Mouse (Mus musculus) limb, embryonic 12.5 days (tissue): ENCODE measurements around the gene Dao. TPM values are rescaled to one million over a fixed set of nuclear protein-coding genes. Genes with fewer than 3 reads are reported as not detected.

Experiments used
- ATAC-seq: fragments of 200-750 bp; cut with Nextera tagmentation; 2 replicates; pipeline ENCODE4 v1.8.0; 2017; ENCODE audit warnings: low read depth, moderate TSS enrichment; ENCODE audit not compliant: insufficient number of reproducible peaks, insufficient read depth, low FRiP score, low TSS enrichment
- H3K27ac ChIP-seq: fragments of 300-500 bp; sonication (generic); 2 replicates; pipeline ENCODE4 v1.5.1; 2016; ENCODE audit warnings: mild to moderate bottlenecking, moderate library complexity
- H3K27me3 ChIP-seq: fragments of 300-500 bp; sonication (generic); 2 replicates; pipeline ENCODE4 v1.6.1; 2016; ENCODE audit warnings: mild to moderate bottlenecking, moderate library complexity
- H3K36me3 ChIP-seq: fragments of 300-500 bp; sonication (generic); 2 replicates; pipeline ENCODE4 v1.6.1; 2016; ENCODE audit warnings: mild to moderate bottlenecking, moderate library complexity
- H3K4me1 ChIP-seq: fragments of 300-500 bp; sonication (generic); replicated peaks from 2 replicates; pipeline ENCODE4 v1.6.1; 2016
- H3K4me2 ChIP-seq: fragments of 300-500 bp; sonication (generic); 2 replicates; pipeline ENCODE4 v1.6.1; 2016; ENCODE audit warnings: mild to moderate bottlenecking, moderate library complexity
- H3K4me3 ChIP-seq: fragments of 300-500 bp; sonication (generic); replicated peaks from 2 replicates; pipeline ENCODE4 v1.5.1; 2016; ENCODE audit warnings: mild to moderate bottlenecking
- H3K9ac ChIP-seq: fragments of 300-500 bp; sonication (generic); replicated peaks from 2 replicates; pipeline ENCODE4 v1.6.1; 2016; ENCODE audit warnings: mild to moderate bottlenecking, moderate library complexity
- H3K9me3 ChIP-seq: fragments of 300-500 bp; sonication (generic); 2 replicates; pipeline ENCODE4 v1.6.1; 2016; ENCODE audit warnings: mild to moderate bottlenecking, moderate library complexity
- WGBS: fragments of 180-500 bp; shearing (Covaris S2); methylation state at CpG from one replicate; pipeline ENCODE4 v1.1.7; 2016; 5-methylcytosine and 5-hydroxymethylcytosine counted together
- polyA plus RNA-seq: library from polyadenylated mRNA; unstranded; fragments of >200 nt; fragmentation: Nextera tagmentation; extraction: Ambion mirVana; gene quantifications from 2 replicates; pipeline ENCODE4 v1.2.1, GENCODE M21; 2016

Dao gene
- polyA plus RNA-seq, 1 experiment from 2014 or later = not detected

- H3K4me2 ChIP-seq = no peak overlapping the region
- H3K36me3 ChIP-seq = no peaks in the 10 kb centered on the region
- no peak overlapping the region for H3K9ac ChIP-seq
- no peaks in the 10 kb centered on the region for H3K9me3 ChIP-seq
- no peak overlapping the region for H3K4me3 ChIP-seq
- no peak for ATAC-seq
- no peak overlapping the region for H3K27ac ChIP-seq
- H3K4me1 ChIP-seq = no peaks in the 10 kb centered on the region
- H3K27me3 ChIP-seq = no peaks in the 10 kb centered on the region
- 55% methylated on average over 2 of the region's 2 CpGs for WGBS
These were observed 68.8 kb downstream of the Dao start for GRCm38 (mm10) chr5:114072262-114072661.

Other genes starting within 250 kb of the Dao start
- gene Sart3, start 231.2 kb upstream of the Dao start, polyA plus RNA-seq = 87.9 and 91.5 TPM in 2 replicates
- gene Iscu, start 231.0 kb upstream of the Dao start, polyA plus RNA-seq = 117 and 128 TPM in 2 replicates
- gene Tmem119, start 203.2 kb upstream of the Dao start, polyA plus RNA-seq = 236 and 242 TPM in 2 replicates
- 1.4 and 1.8 TPM in 2 replicates for gene Selplg, start 171.1 kb upstream of the Dao start, polyA plus RNA-seq
- 91.1 and 99.4 TPM in 2 replicates for gene Coro1c, start 94.9 kb upstream of the Dao start, polyA plus RNA-seq
- 16.6 and 17.3 TPM in 2 replicates for gene Ssh1, start 9.8 kb upstream of the Dao start, polyA plus RNA-seq
- gene Usp30, start 61.8 kb downstream of the Dao start, polyA plus RNA-seq = 14.0 and 15.5 TPM in 2 replicates
- 0.08 TPM in 1 of 2 replicates, not detected in the other for gene Svop, start 87.9 kb downstream of the Dao start, polyA plus RNA-seq
- 13.8 and 16.1 TPM in 2 replicates for gene Alkbh2, start 124.5 kb downstream of the Dao start, polyA plus RNA-seq
- 61.7 and 63.0 TPM in 2 replicates for gene Ung, start 126.7 kb downstream of the Dao start, polyA plus RNA-seq
- gene Acacb, start 142.8 kb downstream of the Dao start, polyA plus RNA-seq = 4.7 TPM in 2 replicates